Mouse (Mus musculus): ENCODE measurements around the gene Rbm4b.

DNA sequence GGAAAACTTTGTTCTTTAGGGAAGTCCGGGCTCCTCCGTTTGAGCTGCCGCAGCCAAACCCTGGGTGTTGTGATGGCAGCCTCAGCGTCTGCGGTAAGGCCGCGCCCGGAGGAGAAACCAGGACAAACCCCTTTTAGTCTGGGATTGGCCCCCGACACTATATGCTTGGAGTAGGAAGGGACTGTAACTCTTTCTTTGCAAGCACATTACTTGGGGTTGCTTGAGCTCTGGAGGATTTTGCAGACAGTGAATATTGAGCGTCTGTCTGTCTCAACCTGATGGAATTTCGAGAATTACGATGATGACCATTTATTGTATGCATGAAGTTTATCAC lies 55.6 kb downstream of the Rbm4b start:
- TF ChIP-seq CTCF (IDR thresholded peaks at IDR 0.05; ENCODE audit: low read depth, low read length) (no peak), POLR2A (IDR thresholded peaks at IDR 0.05; ENCODE audit: extremely low read depth, insufficient read depth, low read length) (no peak)

Measured in liver, adult 2 months (tissue).